Mouse (Mus musculus): ENCODE measurements around the gene Sox13. TPM values are rescaled to one million over a fixed set of nuclear protein-coding genes. Genes with fewer than 3 reads are reported as not detected.

Gene Sox13
- polyA plus RNA-seq, 1 experiment from 2014 or later, result 12.5 TPM

DNA sequence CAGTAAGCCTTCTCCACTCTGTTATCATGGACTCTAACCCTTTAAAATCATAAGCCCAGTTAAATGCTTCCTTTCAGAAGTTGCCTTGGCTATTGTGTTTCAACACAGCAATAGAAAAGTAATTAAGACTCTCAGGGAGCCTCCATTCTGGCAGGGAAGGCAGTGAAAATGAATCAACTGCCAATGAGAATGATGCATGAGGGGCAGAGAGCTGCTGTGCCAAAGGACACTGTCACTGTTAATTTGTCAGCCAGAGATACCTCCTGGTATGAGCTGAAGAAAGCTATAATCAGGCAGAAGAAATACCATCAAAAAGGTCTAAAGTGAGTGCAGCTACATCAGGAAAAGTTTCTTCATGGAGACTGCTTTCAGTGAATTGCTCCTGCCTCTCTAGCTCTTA lies 36.8 kb upstream of the Sox13 start:
- ATAC-seq (ENCODE audit: low FRiP score), result no peak

DNA sequence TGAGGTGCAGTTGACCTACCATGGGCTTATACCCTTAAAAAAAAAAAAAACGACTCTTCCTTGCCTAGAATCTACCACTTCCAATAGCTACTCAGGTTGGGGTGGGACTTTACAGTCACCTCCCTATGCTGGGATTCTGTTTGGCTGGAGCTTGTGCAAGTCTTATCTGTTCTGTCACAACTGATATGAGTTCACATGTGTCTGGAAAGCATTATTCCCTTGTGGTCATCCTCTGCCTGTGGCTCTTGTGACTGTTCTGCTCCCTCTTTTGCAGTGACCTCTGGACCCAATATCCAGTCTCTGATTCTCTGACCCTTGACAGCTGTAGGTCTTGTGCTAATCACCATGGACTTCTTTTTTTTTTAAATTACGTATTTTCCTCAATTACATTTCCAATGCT lies 31.9 kb upstream of the Sox13 start:
- no peaks in the 10 kb centered on the region for H3K27me3 ChIP-seq (ENCODE audit: control insufficient read depth, insufficient read depth, low read length)
- ATAC-seq (ENCODE audit: low FRiP score) (no peak), DNase-seq (ENCODE audit: low spot score) (no peak)
- no peak overlapping the region for H3K27ac ChIP-seq (ENCODE audit: low read depth, low read length)
- H3K36me3 ChIP-seq (ENCODE audit: control insufficient read depth, insufficient read depth, low read length), result no peaks in the 10 kb centered on the region
- no peak overlapping the region for H3K9ac ChIP-seq (ENCODE audit: low read depth, low read length)
- no peak overlapping the region for H3K4me3 ChIP-seq (ENCODE audit: low read depth, low read length)
- no peak overlapping the region for H3K4me2 ChIP-seq (replicated peaks; ENCODE audit: low read depth, low read length)
- H3K4me1 ChIP-seq (replicated peaks; ENCODE audit: control insufficient read depth, insufficient read depth, low read length), result 0 out of 2 replicates have a peak, but pooled peaks cover 4% of the 10 kb centered on the region
- WGBS, result 73% methylated on average over 2 of the region's 2 CpGs
- no peaks in the 10 kb centered on the region for H3K9me3 ChIP-seq (ENCODE audit: control insufficient read depth, low read length)

More for the DNA sequence above, 36.8 kb upstream of the Sox13 start:
- Histone ChIP-seq H3K27me3 (ENCODE audit: control insufficient read depth, insufficient read depth, low read length) (no peaks in the 10 kb centered on the region), H3K27ac (ENCODE audit: low read depth, low read length) (no peak overlapping the region), H3K36me3 (ENCODE audit: control insufficient read depth, insufficient read depth, low read length) (no peaks in the 10 kb centered on the region), H3K9me3 (ENCODE audit: control insufficient read depth, low read length) (no peaks in the 10 kb centered on the region), H3K9ac (ENCODE audit: low read depth, low read length) (no peak overlapping the region), H3K4me2 (replicated peaks; ENCODE audit: low read depth, low read length) (no peak overlapping the region), H3K4me1 (replicated peaks; ENCODE audit: control insufficient read depth, insufficient read depth, low read length) (no peaks in the 10 kb centered on the region), H3K4me3 (ENCODE audit: low read depth, low read length) (no peak overlapping the region)
- no peak for DNase-seq (ENCODE audit: low spot score)

DNA sequence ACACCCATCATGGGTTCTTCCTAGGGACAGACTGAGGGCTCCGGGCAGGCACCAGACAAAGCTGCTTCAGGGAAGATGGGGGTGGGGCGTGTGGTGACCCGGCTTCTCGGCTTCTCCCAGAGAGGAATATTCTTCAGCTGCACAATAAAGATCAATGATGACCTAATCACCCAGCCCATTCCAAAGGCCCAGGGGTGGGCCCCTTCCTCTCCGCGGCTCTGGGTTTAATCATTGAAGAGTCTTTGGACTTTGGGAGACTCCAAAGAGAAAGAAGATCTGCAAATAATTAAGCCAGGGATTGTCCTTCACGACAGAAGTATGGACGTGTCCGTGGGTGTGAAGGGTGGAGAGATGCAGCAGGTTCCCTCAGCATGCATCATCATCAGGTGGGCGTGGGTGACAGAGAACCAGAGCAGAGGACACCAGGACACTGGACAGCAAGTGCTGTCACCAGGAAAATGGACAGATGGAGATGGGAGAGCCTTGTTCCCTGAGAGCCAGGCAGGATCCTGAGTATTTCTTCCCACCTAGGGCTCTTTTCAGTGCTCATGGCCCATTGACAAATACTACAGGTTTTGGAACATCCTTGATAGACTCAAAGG lies 28.5 kb upstream of the Sox13 start:
- Histone ChIP-seq H3K27me3 (ENCODE audit: control insufficient read depth, insufficient read depth, low read length) (no peaks in the 10 kb centered on the region), H3K27ac (ENCODE audit: low read depth, low read length) (no peak overlapping the region; the same call in 1 of the 2 replicates), H3K4me2 (replicated peaks; ENCODE audit: low read depth, low read length) (no peak overlapping the region), H3K4me1 (replicated peaks; ENCODE audit: control insufficient read depth, insufficient read depth, low read length) (0 out of 2 replicates have a peak, but pooled peaks cover 6% of the 10 kb centered on the region), H3K9me3 (ENCODE audit: control insufficient read depth, low read length) (no peaks in the 10 kb centered on the region), H3K9ac (ENCODE audit: low read depth, low read length) (no peak overlapping the region), H3K4me3 (ENCODE audit: low read depth, low read length) (no peak overlapping the region), H3K36me3 (ENCODE audit: control insufficient read depth, insufficient read depth, low read length) (no peaks in the 10 kb centered on the region)
- DNase-seq (ENCODE audit: low spot score) (peak; percentile 44), ATAC-seq (ENCODE audit: low FRiP score) (no peak)
- 25% methylated on average over 10 of the region's 10 CpGs for WGBS

DNA sequence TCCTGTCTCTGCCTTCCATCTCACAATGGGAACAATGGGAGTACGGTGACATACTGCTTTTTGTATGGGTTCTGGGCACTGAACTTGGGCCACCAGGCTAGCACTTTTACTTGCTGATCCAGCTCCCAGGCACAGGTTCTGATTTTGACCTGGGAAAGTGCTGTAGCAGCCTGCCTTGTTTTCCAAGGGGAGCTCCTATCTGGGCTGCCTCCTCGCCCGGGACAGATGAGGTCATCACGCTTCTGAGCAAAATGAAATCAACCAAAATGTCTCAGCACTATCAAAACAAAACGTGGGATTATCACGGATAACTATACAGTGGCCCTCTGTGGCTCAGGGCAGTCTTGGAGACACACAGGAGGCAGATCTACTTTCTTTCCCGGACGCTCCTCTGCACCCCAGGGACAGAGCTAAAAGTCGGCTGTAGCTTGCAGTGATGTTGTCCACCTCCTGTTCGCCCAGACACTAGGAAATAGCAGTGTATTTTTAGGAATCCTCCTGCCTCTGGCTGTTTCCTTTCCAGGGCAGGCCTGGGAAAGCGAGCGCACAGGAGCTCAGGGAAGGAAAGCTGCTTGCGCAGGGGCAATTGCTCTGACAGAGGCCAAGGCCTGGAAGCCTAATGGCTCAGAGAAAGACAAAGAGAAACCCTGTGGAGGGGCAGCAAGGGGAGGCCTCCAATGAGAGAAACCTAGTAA lies 27.8 kb upstream of the Sox13 start:
- H3K9ac ChIP-seq (ENCODE audit: low read depth, low read length), result no peak overlapping the region

DNA sequence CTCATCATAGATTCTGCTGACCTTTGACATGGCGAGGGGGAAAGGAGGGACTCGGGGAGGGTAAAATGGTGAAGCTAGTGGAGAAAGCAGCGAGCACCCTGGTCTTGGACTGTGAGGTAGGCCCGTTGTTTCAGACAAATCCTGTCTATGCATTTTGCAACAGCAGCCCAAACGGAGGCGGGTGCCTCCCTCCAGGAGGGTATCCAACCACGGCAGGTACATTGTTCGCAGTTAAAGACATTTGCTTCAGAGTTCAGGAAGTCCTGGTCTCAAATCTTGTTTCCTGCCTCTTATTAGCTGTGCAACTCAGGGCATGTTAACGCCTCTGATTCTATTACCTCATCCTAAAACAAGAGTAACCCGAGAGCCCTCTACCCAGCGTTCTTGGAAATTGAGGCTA lies 26.8 kb upstream of the Sox13 start:
- H3K4me1 ChIP-seq (replicated peaks; ENCODE audit: control insufficient read depth, insufficient read depth, low read length), result 0 out of 2 replicates have a peak, but pooled peaks cover 6% of the 10 kb centered on the region
- no peak for DNase-seq (ENCODE audit: low spot score)
- 76% methylated on average over 11 of the region's 11 CpGs for WGBS
- no peak overlapping the region for H3K4me2 ChIP-seq (replicated peaks; ENCODE audit: low read depth, low read length)
- H3K36me3 ChIP-seq (ENCODE audit: control insufficient read depth, insufficient read depth, low read length), result no peaks in the 10 kb centered on the region
- no peak for ATAC-seq (ENCODE audit: low FRiP score)
- H3K4me3 ChIP-seq (ENCODE audit: low read depth, low read length), result no peak overlapping the region
- no peaks in the 10 kb centered on the region for H3K9me3 ChIP-seq (ENCODE audit: control insufficient read depth, low read length)
- H3K27ac ChIP-seq (ENCODE audit: low read depth, low read length), result no peak overlapping the region
- no peaks in the 10 kb centered on the region for H3K27me3 ChIP-seq (ENCODE audit: control insufficient read depth, insufficient read depth, low read length)
- no peak overlapping the region for H3K9ac ChIP-seq (ENCODE audit: low read depth, low read length)

More for the DNA sequence above, 27.8 kb upstream of the Sox13 start:
- H3K9me3 ChIP-seq (ENCODE audit: control insufficient read depth, low read length), result no peaks in the 10 kb centered on the region
- 0 out of 2 replicates have a peak, but pooled peaks cover 6% of the 10 kb centered on the region for H3K4me1 ChIP-seq (replicated peaks; ENCODE audit: control insufficient read depth, insufficient read depth, low read length)
- no peak overlapping the region for H3K4me2 ChIP-seq (replicated peaks; ENCODE audit: low read depth, low read length)
- no peaks in the 10 kb centered on the region for H3K36me3 ChIP-seq (ENCODE audit: control insufficient read depth, insufficient read depth, low read length)
- H3K27me3 ChIP-seq (ENCODE audit: control insufficient read depth, insufficient read depth, low read length), result no peaks in the 10 kb centered on the region
- 56% methylated on average over 13 of the region's 13 CpGs for WGBS
- DNase-seq (ENCODE audit: low spot score), result no peak
- H3K4me3 ChIP-seq (ENCODE audit: low read depth, low read length), result no peak overlapping the region
- ATAC-seq (ENCODE audit: low FRiP score), result no peak
- no peak overlapping the region; the same call in 1 of the 2 replicates for H3K27ac ChIP-seq (ENCODE audit: low read depth, low read length)

DNA sequence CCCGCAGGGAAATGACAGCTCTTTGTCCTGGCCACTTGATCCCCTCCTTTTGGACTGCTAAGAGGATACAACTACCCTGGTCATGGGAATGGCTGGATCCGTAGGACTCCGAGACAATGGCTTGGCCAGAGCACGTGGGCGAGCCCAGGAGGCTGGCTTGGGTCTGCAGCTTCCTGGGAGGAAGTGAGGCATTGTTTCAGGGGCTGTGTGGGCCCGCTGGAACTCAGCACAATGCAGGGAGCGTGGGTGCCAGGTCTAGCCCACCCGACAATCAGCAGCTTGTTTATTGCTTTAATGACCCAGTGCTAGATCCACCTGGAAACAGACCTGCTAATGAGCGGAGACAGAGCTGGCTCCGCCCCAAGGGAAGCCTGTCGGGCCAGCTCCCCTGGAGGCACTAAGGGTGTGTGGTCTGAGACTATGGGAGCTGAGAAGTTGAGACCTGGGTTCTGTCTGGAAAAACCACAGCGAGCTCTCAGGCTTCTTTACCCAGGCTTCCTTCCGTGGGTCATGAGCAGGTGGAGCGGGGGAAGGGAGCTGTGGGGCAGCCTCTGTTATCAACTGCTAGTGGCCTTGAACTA lies 24.3 kb upstream of the Sox13 start:
- peak overlapping the region; percentile 51; the same call in 1 of the 2 replicates for H3K27ac ChIP-seq (ENCODE audit: low read depth, low read length)

DNA sequence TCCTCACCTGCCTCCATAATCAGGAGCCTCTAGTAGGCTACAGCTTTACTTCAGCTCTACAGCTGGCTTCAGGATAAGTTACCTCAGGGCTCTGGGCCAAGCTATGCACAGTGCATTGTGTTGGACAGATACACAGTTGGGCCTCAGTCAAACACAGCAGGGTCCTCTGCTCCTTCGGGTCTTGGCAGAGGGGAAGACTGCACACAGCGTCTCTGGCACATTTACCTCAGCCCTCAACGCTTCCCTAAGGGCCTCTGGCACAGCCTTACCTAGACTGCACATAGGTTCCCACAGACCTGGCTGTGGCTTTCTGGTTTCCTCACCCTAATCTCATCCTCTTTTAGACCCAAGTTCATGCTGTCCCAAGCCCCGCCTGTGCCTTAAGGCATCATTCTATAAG lies 22.1 kb upstream of the Sox13 start:
- no peaks in the 10 kb centered on the region for H3K9me3 ChIP-seq (ENCODE audit: control insufficient read depth, low read length)
- 96% methylated on average over 4 of the region's 4 CpGs for whole genome bisulfite sequencing
- 0 out of 2 replicates have a peak, but pooled peaks cover 2% of the 10 kb centered on the region for H3K4me1 ChIP-seq (replicated peaks; ENCODE audit: control insufficient read depth, insufficient read depth, low read length)
- H3K4me3 ChIP-seq (ENCODE audit: low read depth, low read length), result no peak overlapping the region
- DNase-seq (ENCODE audit: low spot score) (no peak), ATAC-seq (ENCODE audit: low FRiP score) (no peak)
- H3K27me3 ChIP-seq (ENCODE audit: control insufficient read depth, insufficient read depth, low read length), result no peaks in the 10 kb centered on the region
- H3K9ac ChIP-seq (ENCODE audit: low read depth, low read length), result no peak overlapping the region
- H3K4me2 ChIP-seq (replicated peaks; ENCODE audit: low read depth, low read length), result no peak overlapping the region
- no peaks in the 10 kb centered on the region for H3K36me3 ChIP-seq (ENCODE audit: control insufficient read depth, insufficient read depth, low read length)
- no peak overlapping the region for H3K27ac ChIP-seq (ENCODE audit: low read depth, low read length)

More for the DNA sequence above, 24.3 kb upstream of the Sox13 start:
- H3K4me3 ChIP-seq (ENCODE audit: low read depth, low read length), result no peak overlapping the region
- DNase-seq (ENCODE audit: low spot score) (no peak), ATAC-seq (ENCODE audit: low FRiP score) (no peak; the same call in 1 of the 2 replicates)
- 44% methylated on average over 14 of the region's 14 CpGs for WGBS
- H3K4me2 ChIP-seq (replicated peaks; ENCODE audit: low read depth, low read length), result no peak overlapping the region
- no peaks in the 10 kb centered on the region for H3K9me3 ChIP-seq (ENCODE audit: control insufficient read depth, low read length)
- H3K36me3 ChIP-seq (ENCODE audit: control insufficient read depth, insufficient read depth, low read length), result no peaks in the 10 kb centered on the region
- no peak overlapping the region for H3K9ac ChIP-seq (ENCODE audit: low read depth, low read length)
- H3K4me1 ChIP-seq (replicated peaks; ENCODE audit: control insufficient read depth, insufficient read depth, low read length), result 0 out of 2 replicates have a peak, but pooled peaks cover 6% of the 10 kb centered on the region
- H3K27me3 ChIP-seq (ENCODE audit: control insufficient read depth, insufficient read depth, low read length), result no peaks in the 10 kb centered on the region

DNA sequence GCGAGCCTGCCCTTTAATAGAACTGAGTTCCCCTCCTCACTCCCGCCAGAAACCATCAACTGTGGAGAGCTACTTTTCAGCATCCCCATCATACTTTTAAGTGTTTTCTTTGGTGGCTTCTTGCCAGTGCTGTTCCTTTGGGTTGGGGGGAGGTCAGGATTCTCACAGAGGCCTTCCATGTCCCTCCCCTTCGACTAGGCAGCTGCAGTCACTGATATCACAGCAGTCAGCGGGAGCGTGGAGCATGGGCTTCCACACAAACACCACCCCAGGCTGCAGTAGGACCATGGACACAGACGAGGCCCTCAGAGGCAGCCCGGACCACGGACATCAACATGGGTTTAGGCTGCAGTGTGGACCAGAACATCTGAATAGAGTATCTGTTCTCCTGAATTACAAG lies 20.1 kb upstream of the Sox13 start:
- WGBS, result 91% methylated on average over 8 of the region's 8 CpGs
- Histone ChIP-seq H3K36me3 (ENCODE audit: control insufficient read depth, insufficient read depth, low read length) (no peaks in the 10 kb centered on the region), H3K4me1 (replicated peaks; ENCODE audit: control insufficient read depth, insufficient read depth, low read length) (0 out of 2 replicates have a peak, but pooled peaks cover 2% of the 10 kb centered on the region), H3K9ac (ENCODE audit: low read depth, low read length) (no peak overlapping the region), H3K4me2 (replicated peaks; ENCODE audit: low read depth, low read length) (no peak overlapping the region), H3K27ac (ENCODE audit: low read depth, low read length) (no peak overlapping the region), H3K9me3 (ENCODE audit: control insufficient read depth, low read length) (no peaks in the 10 kb centered on the region), H3K4me3 (ENCODE audit: low read depth, low read length) (no peak overlapping the region), H3K27me3 (ENCODE audit: control insufficient read depth, insufficient read depth, low read length) (no peaks in the 10 kb centered on the region)
- ATAC-seq (ENCODE audit: low FRiP score) (no peak), DNase-seq (ENCODE audit: low spot score) (no peak)

Data from hindbrain, embryonic 11.5 days (tissue).